Mouse (Mus musculus): ENCODE results near the gene Arpc4. TPM values are rescaled to one million over a fixed set of nuclear protein-coding genes. Genes with fewer than 3 reads are reported as not detected.
"Not testable (repeated sequence)": the region's sequence is repeated elsewhere in the genome, so short reads cannot be mapped to it uniquely, and the experiment has no call there.

Gene Arpc4
- polyA plus RNA-seq (2014; fragmentation: Nextera tagmentation; extraction: Ambion mirVana): 201 and 203 TPM in 2 replicates

DNA sequence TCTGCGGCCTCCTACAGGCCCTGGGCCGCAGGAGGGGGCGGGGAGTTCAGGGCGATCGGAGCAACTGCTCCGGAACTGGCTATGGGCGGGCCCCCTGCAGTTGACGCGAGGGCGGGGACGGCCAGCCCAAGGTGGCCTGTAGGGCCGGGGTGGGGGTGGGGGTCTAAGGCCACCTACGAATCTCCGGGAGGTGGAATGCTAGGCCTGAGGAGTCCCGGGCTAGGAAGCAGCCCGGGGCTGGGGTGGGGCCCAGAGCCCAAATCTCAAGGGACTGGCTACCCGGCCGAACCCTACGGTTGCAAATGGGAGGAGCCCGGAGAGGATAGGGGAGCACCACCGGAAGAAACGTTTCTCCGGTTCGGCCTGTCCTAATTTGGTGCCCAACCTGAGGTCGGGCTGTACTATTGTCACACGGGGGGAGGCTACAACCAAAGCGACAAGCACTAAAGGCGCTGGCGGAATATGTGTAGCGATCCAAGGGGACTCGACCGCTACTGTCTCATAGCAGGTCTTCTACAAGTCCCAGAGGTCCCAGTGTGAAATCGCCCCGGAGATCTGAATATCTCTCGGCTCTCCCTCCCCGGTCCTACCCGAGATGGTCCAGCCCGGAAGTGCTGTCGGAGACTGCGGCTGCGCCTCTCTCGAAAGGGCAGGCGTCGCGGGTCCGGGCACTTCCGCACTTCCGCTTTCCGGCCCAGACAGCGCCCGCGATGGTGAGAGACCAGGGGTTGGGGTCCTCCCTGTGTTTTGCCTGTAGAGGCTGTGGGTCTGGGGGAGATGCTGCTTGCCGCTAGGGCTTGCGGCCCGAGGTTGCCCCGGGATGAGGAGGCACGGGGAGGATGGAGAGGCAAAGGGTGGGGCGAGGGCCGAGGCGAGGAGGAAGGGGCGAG lies at the start of gene Arpc4, which contains the start of gene Tada3:
TSS of gene Arpc4 (plus strand) at position 620 of the 890 bp plus-strand sequence.
TSS of gene Tada3 (minus strand) at position 388 of the 890 bp plus-strand sequence.
- Histone ChIP-seq H3K36me3 (replicated peaks; ENCODE audit: control insufficient read depth, insufficient read depth, low read depth, low read length) (peaks cover 5% of the 10 kb centered on the region), H3K9ac (replicated peaks; ENCODE audit: low read length) (peak within 1 kb of the TSS; percentile 87), H3K9me3 (replicated peaks; ENCODE audit: control insufficient read depth, low read length) (no peaks in the 10 kb centered on the region), H3K4me2 (ENCODE audit: low read depth, low read length) (peak within 1 kb of the TSS; percentile 54), H3K27ac (replicated peaks; ENCODE audit: low read depth, low read length) (peak within 1 kb of the TSS; percentile 82), H3K27me3 (ENCODE audit: control insufficient read depth, insufficient read depth, low read length) (no peaks in the 10 kb centered on the region), H3K4me1 (ENCODE audit: control insufficient read depth, insufficient read depth, low read length) (no peaks in the 10 kb centered on the region), H3K4me3 (ENCODE audit: low read depth, low read length) (peak within 1 kb of the TSS; percentile 88)
- ATAC-seq (replicated peaks; ENCODE audit: insufficient number of reproducible peaks, low FRiP score, low TSS enrichment, low read depth): peak; percentile 96
- under 1% methylated on average over 61 of the region's 61 CpGs for WGBS
- DNase-seq (ENCODE audit: low spot score): peak; percentile 95

DNA sequence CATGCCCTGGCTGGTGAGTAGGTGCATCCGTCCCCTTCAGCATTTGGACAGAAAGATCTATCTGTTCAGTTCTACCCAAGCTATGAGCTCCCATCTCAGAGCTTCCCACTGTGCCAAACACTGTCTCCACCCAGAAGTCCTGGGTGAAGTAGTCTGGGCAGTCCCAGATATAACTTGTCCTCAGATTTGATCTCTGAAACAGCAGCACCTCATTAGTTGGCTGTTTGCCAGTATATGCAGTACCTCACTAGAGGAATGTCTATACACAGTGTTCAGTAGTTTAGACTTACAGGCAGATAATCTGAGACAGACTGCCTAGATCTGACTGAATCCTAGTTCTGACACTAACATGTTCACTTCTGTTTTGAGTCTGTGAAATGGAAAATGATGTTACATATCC lies 48.5 kb upstream of the Arpc4 start:
- Histone ChIP-seq H3K4me1 (ENCODE audit: control insufficient read depth, insufficient read depth, low read length) (no peaks in the 10 kb centered on the region), H3K9me3 (replicated peaks; ENCODE audit: control insufficient read depth, low read length) (no peaks in the 10 kb centered on the region), H3K27me3 (ENCODE audit: control insufficient read depth, insufficient read depth, low read length) (no peaks in the 10 kb centered on the region), H3K4me3 (ENCODE audit: low read depth, low read length) (no peak overlapping the region), H3K27ac (replicated peaks; ENCODE audit: low read depth, low read length) (no peak overlapping the region), H3K36me3 (replicated peaks; ENCODE audit: control insufficient read depth, insufficient read depth, low read depth, low read length) (peaks cover 1% of the 10 kb centered on the region; the same call in 1 of the 2 replicates), H3K4me2 (ENCODE audit: low read depth, low read length) (no peak overlapping the region), H3K9ac (replicated peaks; ENCODE audit: low read length) (no peak overlapping the region)
- 87% methylated on average over 1 of the region's 1 CpGs for WGBS
- ATAC-seq (replicated peaks; ENCODE audit: insufficient number of reproducible peaks, low FRiP score, low TSS enrichment, low read depth) (no peak), DNase-seq (ENCODE audit: low spot score) (no peak)

DNA sequence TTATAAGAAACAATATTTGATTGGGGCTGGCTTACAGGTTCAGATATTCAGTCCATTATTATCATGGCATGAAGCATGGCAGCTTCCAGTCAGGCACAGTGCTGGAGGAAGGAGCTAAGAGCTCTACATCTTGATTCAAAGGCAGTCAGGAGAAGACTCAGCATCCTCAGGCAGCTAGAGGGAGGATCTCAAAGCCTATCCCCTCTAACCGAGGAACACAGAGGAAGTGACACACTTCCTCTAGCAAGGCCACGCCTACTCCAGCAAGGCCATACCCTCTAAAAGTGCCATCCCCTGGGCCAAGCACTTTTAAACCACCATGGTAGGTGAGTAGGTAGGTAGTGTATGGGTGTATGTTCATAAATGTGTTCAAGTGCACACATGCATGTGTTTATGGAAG lies 47.4 kb upstream of the Arpc4 start:
- 39% methylated on average over 2 of the region's 2 CpGs for WGBS
- no peak overlapping the region for H3K27ac ChIP-seq (replicated peaks; ENCODE audit: low read depth, low read length)
- no peak overlapping the region for H3K9ac ChIP-seq (replicated peaks; ENCODE audit: low read length)
- peaks cover 2% of the 10 kb centered on the region for H3K36me3 ChIP-seq (replicated peaks; ENCODE audit: control insufficient read depth, insufficient read depth, low read depth, low read length)
- H3K27me3 ChIP-seq (ENCODE audit: control insufficient read depth, insufficient read depth, low read length): no peaks in the 10 kb centered on the region
- H3K9me3 ChIP-seq (replicated peaks; ENCODE audit: control insufficient read depth, low read length): no peaks in the 10 kb centered on the region
- no peak overlapping the region for H3K4me3 ChIP-seq (ENCODE audit: low read depth, low read length)
- no peak overlapping the region for H3K4me2 ChIP-seq (ENCODE audit: low read depth, low read length)
- DNase-seq (ENCODE audit: low spot score) (no peak), ATAC-seq (replicated peaks; ENCODE audit: insufficient number of reproducible peaks, low FRiP score, low TSS enrichment, low read depth) (no peak)
- no peaks in the 10 kb centered on the region for H3K4me1 ChIP-seq (ENCODE audit: control insufficient read depth, insufficient read depth, low read length)

DNA sequence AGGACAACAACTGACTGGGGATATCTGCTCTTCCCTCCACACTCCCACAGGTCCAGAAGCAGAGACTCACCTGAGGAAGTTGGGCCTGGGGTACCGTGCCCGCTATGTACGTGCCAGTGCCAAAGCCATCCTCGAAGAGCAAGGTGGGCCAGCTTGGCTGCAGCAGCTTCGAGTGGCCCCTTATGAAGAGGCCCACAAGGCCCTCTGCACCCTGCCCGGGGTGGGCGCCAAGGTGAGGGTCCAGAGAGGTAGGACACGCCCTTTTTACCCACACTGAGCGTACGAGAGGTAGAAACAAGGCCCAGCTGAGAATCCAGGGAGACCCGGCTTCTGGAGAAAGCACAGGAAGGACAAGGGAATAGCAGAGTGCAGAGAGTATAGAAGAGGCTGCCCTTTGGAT lies 46.2 kb upstream of the Arpc4 start:
- ATAC-seq (replicated peaks; ENCODE audit: insufficient number of reproducible peaks, low FRiP score, low TSS enrichment, low read depth): no peak
- H3K4me2 ChIP-seq (ENCODE audit: low read depth, low read length): no peak overlapping the region
- no peak overlapping the region for H3K9ac ChIP-seq (replicated peaks; ENCODE audit: low read length)
- no peaks in the 10 kb centered on the region for H3K9me3 ChIP-seq (replicated peaks; ENCODE audit: control insufficient read depth, low read length)
- H3K36me3 ChIP-seq (replicated peaks; ENCODE audit: control insufficient read depth, insufficient read depth, low read depth, low read length): peaks cover 2% of the 10 kb centered on the region
- 92% methylated on average over 11 of the region's 11 CpGs for WGBS
- H3K4me3 ChIP-seq (ENCODE audit: low read depth, low read length): no peak overlapping the region
- no peaks in the 10 kb centered on the region for H3K4me1 ChIP-seq (ENCODE audit: control insufficient read depth, insufficient read depth, low read length)
- no peak for DNase-seq (ENCODE audit: low spot score)
- H3K27me3 ChIP-seq (ENCODE audit: control insufficient read depth, insufficient read depth, low read length): no peaks in the 10 kb centered on the region
- no peak overlapping the region for H3K27ac ChIP-seq (replicated peaks; ENCODE audit: low read depth, low read length)

DNA sequence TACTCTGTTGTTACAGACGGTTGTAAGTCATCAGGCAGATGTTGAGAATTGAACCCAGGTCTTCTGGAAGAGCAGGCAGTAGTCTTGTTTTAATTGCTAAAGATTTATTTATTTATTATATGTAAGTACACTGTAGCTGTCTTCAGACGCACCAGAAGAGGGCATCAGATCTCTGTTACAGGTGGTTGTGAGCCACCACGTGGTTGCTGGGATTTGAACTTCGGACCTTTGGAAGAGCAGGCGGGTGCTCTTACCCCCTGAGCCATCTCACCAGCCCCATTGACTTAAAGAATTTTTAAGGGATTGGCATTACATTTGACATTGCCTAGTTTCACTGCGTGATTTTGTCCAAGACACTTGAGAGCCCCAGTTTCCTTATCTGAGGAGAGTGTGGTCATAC lies 45.2 kb upstream of the Arpc4 start:
- 75% methylated on average over 6 of the region's 6 CpGs for WGBS

DNA sequence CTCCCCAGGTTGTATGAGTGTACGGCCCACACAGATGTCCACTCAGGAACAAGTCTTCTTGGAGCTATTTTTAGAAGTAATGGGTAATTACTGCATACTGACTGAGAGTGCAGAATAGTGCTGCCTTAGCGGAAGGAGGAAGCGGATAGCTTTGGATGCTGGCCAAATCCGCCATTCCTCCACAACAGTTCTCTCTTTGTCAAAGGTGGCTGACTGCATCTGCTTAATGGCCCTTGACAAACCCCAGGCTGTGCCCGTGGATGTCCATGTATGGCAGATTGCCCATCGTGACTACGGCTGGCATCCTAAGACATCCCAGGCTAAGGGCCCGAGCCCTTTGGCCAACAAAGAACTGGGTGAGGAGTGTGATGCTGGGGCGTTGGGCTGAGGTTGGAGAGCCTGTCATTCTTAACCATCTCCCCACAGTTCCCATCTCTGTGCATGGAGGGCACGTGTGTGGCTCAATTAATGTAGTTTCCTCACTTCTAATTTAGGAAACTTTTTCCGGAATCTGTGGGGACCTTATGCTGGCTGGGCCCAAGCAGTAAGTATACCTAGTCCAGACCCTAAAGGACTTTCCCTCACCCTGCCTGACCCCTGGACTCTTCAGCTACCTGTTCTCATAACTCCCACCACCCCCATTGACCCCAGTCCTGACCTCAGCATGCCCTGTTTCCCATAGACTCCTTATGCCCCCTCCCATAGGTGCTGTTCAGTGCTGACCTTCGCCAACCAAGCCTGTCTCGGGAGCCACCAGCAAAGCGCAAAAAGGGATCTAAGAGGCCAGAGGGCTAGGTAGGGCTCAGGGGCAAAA lies 44.6 kb upstream of the Arpc4 start:
- no peak for DNase-seq (ENCODE audit: low spot score)
- H3K9me3 ChIP-seq (replicated peaks; ENCODE audit: control insufficient read depth, low read length): no peaks in the 10 kb centered on the region
- H3K4me2 ChIP-seq (ENCODE audit: low read depth, low read length): no peak overlapping the region
- H3K9ac ChIP-seq (replicated peaks; ENCODE audit: low read length): no peak overlapping the region
- ATAC-seq (replicated peaks; ENCODE audit: insufficient number of reproducible peaks, low FRiP score, low TSS enrichment, low read depth): no peak
- H3K27me3 ChIP-seq (ENCODE audit: control insufficient read depth, insufficient read depth, low read length): no peaks in the 10 kb centered on the region
- H3K4me3 ChIP-seq (ENCODE audit: low read depth, low read length): no peak overlapping the region
- peaks cover 2% of the 10 kb centered on the region for H3K36me3 ChIP-seq (replicated peaks; ENCODE audit: control insufficient read depth, insufficient read depth, low read depth, low read length)
- H3K27ac ChIP-seq (replicated peaks; ENCODE audit: low read depth, low read length): no peak overlapping the region
- 85% methylated on average over 14 of the region's 14 CpGs for WGBS
- no peaks in the 10 kb centered on the region for H3K4me1 ChIP-seq (ENCODE audit: control insufficient read depth, insufficient read depth, low read length)

More for the DNA sequence above, 45.2 kb upstream of the Arpc4 start:
- not testable (repeated sequence) for H3K4me1 ChIP-seq (ENCODE audit: control insufficient read depth, insufficient read depth, low read length); H3K9ac ChIP-seq (replicated peaks; ENCODE audit: low read length); H3K27me3 ChIP-seq (ENCODE audit: control insufficient read depth, insufficient read depth, low read length); DNase-seq (ENCODE audit: low spot score); ATAC-seq (replicated peaks; ENCODE audit: insufficient number of reproducible peaks, low FRiP score, low TSS enrichment, low read depth); H3K27ac ChIP-seq (replicated peaks; ENCODE audit: low read depth, low read length); H3K4me2 ChIP-seq (ENCODE audit: low read depth, low read length); H3K9me3 ChIP-seq (replicated peaks; ENCODE audit: control insufficient read depth, low read length); H3K4me3 ChIP-seq (ENCODE audit: low read depth, low read length); H3K36me3 ChIP-seq (replicated peaks; ENCODE audit: control insufficient read depth, insufficient read depth, low read depth, low read length)

DNA sequence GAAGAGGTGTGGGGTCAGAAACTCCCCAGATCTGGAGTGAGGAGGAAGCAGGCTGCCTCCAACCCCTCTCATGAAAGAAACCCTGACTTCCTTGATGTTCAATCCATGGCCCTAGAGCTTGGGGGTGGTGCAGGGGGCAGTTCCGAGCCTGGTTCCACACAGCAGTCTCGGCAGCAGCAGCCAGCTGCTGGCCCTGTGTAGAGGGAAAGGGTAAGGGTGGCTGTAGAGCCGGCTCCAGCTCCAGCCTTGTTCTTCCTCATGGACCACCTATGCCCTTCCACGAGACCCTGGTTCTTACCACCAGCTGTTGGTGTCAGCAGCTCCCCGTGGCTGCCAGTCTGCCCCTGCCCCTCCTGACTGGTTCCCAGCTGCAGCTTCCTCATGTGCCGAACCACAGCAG lies 43.7 kb upstream of the Arpc4 start:
- Histone ChIP-seq H3K9me3 (replicated peaks; ENCODE audit: control insufficient read depth, low read length) (no peaks in the 10 kb centered on the region), H3K4me3 (ENCODE audit: low read depth, low read length) (no peak overlapping the region), H3K4me1 (ENCODE audit: control insufficient read depth, insufficient read depth, low read length) (no peaks in the 10 kb centered on the region), H3K36me3 (replicated peaks; ENCODE audit: control insufficient read depth, insufficient read depth, low read depth, low read length) (peaks cover 2% of the 10 kb centered on the region), H3K27ac (replicated peaks; ENCODE audit: low read depth, low read length) (no peak overlapping the region), H3K4me2 (ENCODE audit: low read depth, low read length) (no peak overlapping the region), H3K9ac (replicated peaks; ENCODE audit: low read length) (no peak overlapping the region), H3K27me3 (ENCODE audit: control insufficient read depth, insufficient read depth, low read length) (no peaks in the 10 kb centered on the region)
- ATAC-seq (replicated peaks; ENCODE audit: insufficient number of reproducible peaks, low FRiP score, low TSS enrichment, low read depth) (no peak), DNase-seq (ENCODE audit: low spot score) (no peak)
- WGBS: 84% methylated on average over 6 of the region's 6 CpGs
